Mouse (Mus musculus) ZHBTc4 (cell line): ENCODE measurements around the gene Fam19a4.

Experiments
- DNase-seq: peaks from one replicate; pipeline ENCODE4 v3.0.0-alpha.2; 2011; ENCODE audit warnings: low read depth, low spot score

Fam19a4 gene

DNA sequence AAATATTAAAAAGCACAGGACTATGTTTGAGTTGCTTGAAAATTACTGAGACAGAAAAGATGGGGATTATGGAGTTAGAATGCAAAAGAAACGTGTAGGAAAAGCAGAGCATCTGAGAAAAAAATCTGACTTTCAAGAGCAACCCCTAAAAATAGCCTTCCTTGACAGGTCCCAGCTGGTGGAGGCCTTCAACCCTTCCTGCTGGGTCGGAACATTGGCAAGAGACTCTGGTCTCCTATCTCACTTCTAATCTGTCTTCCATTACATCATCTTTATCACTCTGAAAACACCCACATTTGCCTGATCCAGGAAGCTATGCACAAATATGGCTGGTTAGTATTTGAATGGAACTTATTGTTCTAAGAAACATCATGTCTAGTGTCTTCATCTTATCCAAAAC is 115.4 kb downstream of the Fam19a4 start:
- no peak for DNase-seq

GRCm38 (mm10) chr6:96935776-96936175 is 124.4 kb downstream of the Fam19a4 start:
- peak; percentile 57 for DNase-seq

GRCm38 (mm10) chr6:96909061-96909480 is 151.1 kb downstream of the Fam19a4 start:
- no peak for DNase-seq

GRCm38 (mm10) chr6:96877105-96877504 is 183.1 kb downstream of the Fam19a4 start:
- peak; percentile 65 for DNase-seq

DNA sequence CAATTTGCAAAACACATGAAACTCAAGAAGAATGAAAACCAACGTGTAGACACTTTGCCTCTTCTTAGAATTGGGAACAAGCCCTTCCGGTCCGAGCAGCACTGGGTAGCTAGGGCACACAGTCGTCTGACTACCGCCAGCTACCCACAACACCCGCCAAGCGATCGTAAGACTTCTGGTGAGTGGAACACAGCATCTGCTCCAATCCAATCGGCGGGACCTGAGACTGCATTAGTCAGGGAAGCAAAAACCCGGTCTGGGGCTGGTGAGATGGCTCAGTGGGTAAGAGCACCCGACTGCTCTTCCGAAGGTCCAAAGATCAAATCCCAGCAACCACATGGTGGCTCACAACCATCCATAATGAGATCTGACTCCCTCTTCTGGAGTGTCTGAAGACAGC is 183.6 kb downstream of the Fam19a4 start:
- DNase-seq = peak; percentile 68

DNA sequence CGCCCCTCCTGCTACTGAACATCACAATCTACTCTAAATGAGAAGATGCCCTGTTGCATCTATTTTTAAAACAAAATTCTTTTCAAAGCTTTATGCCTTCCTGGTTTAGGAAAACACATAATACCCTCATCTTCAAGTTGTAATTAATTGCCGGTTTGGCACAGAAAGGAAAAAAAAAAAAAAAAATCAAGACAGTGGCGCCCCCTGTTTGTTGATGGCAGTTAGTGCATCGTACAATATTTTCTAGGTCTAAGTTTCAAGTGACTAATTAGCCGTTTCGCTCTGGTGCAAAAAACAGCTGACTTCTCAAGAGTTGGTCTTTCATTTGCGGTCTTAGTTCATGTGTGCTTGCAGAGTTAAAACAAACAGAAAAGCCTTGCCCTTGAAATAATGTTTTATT is 207.1 kb downstream of the Fam19a4 start:
- peak; percentile 18 for DNase-seq

DNA sequence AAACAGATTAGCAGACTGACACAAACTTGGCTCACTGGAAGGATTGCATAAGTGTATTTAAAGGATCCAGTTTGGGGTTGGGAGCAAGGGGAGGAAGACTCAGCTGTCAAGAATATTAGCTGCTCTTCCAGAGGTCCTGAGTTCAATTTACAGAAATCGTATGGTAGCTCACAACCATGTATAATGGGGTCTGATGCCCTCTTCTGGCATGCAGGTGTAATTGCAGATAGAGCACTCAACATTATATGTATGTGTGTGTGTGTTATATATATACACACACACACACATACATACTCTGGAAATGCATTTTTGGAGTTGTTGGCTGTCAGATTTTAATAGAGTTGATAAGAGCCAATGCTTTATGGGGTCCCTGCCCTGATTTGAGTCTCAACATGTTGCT is 216.3 kb downstream of the Fam19a4 start:
- peak; percentile 39 for DNase-seq

DNA sequence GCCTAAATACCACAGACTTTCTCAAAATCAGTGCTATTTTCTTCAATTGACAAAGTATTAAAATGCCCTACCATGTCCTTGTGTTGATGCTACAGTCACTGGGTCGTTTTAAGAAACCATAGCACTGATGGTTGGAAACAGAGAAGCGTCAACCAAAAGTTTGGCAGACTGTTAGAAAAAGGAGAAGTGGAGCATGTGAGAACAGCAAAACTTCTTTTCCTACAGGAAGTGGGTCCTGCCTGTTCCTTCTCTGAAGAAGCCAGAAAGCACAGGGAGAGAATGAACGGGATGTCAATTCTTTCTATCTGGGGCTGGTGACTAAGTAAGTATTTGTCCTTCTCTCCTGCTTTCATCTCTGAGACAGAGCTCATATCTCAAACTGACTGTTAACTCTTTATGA is 219.6 kb downstream of the Fam19a4 start:
- DNase-seq = no peak

DNA sequence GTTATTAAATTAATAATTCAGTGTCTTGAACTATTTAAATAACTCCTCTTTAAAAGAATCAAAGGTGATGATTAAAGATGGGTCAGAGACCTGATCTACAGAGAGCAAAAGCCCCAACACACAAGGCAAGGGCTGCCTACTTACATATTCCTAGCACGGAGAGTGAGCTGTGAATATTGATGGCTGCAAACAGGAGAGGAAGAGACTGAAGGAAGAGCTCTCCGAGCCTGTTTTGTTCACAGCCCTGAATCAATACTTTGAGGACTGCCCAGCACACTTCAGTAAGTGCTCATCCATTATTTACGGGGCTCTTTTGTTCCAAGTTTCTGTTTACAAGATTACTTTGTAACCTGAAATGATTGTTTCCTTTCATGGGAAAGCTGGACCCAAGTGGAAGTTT is 233.6 kb downstream of the Fam19a4 start:
- peak; percentile 25 for DNase-seq

DNA sequence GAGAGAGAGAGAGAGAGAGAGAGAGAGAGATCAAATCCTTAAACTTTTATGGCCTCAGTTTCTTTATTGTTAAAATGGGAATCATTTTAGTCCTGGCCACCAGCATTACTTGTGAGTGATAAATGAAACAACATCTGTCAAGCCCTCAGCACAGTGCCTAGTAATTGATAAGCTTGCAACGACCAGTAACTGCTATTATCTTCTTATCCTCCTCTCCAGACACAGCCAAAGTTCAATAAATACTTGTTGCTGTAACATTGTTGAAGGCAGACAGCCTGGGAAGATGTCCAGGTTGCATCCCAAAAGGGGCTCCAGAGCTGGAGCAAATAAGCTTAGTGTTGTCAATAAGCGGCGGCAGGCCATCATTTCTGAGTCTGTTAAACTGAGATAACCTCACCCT is 257.2 kb downstream of the Fam19a4 start:
- no peak for DNase-seq

- DNase-seq = no peak
These were observed 261.5 kb downstream of the Fam19a4 start for GRCm38 (mm10) chr6:96798746-96799145.

DNA sequence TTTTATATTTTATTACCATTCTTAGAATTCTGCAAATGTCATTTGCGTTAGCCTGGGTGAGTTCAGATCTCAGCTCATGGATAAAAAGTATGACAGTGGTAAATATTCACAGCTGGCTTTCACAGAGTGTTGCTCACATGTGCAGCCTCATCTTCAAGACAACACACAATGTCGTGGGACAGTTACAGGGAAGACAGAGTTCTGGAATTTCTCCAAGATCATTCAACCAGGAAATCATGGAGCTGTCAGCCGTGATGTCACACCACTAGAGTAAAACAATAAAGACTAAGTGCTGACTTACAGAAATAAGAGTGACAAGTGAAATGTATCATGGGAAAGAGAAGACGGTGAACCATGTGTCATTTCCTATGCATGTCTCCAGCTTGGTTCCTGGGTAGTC is 262.8 kb downstream of the Fam19a4 start:
- no peak for DNase-seq
